Mouse (Mus musculus) left cerebral cortex, adult 18-20 months (tissue): ENCODE measurements around the gene Krtap5-3. TPM values are rescaled to one million over a fixed set of nuclear protein-coding genes. Genes with fewer than 3 reads are reported as not detected.
"Not testable (repeated sequence)": the region's sequence is repeated elsewhere in the genome, so short reads cannot be mapped to it uniquely, and the experiment has no call there.

Source experiments
- DNase-seq, 2 experiments: peaks; one replicate each; pipeline ENCODE4 v3.0.0; 2021 to 2022; ENCODE audit warnings: low spot score in 2 of 2, mixed read lengths in 1 of 2
- long read RNA-seq, 2 experiments: library from polyadenylated mRNA; stranded (forward); transcript quantifications; one replicate each; pipeline ENCODE4 v2.0.0; 2021
- total RNA-seq, 2 experiments: library from RNA; stranded (reverse); gene quantifications; 2 replicates each; pipeline ENCODE4 v1.2.3; 2021

Krtap5-3 gene
- total RNA-seq, result not detected
- long read RNA-seq, experiment 1, result 0 reads
- long read RNA-seq, experiment 2, result 0 reads

DNA sequence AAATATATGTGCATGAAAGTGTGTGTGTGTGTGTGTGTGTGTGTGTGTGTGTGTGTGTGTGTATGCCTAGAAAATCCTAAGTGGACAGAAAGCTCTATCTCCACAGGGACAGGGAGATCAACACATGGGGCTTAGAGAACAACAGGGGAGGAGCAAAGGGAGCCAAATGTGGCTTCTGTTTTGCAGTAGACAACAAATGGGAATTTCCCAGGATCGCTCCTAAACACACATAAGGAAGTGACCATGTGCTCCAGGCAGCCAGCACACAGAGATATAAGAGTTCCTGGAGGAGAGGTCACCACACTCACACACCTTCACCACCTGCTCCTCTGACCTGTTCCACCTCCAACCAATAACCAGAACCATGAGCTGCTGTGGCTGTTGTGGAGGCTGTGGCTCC, at the start of gene Krtap5-3:
Krtap5-3 (plus strand) TSS at position 301 of the 400 bp plus-strand sequence.
- DNase-seq, result no peak

DNA sequence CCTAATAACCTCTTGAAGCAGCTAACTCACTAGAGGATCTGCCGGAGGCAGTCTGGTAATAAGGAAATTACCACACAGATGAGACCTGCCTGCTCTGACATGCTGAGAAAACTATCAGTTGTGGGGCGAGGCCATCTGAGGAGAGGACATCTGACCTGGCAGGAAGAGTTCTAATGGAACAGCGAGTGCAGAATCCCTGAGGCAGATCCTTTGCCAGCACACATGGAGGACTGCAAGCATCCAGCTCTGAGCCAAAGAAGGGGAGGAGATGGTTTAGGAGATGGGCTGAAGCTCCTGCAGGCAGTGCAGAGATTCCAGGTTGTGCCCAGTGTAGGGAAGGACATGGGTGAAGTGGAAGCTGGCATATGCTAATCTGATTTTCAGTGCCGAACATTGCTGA, 49.0 kb upstream of the Krtap5-3 start:
- DNase-seq, result no peak

GRCm38 (mm10) chr7:142155308-142155707, 45.9 kb upstream of the Krtap5-3 start:
- DNase-seq, result no peak

DNA sequence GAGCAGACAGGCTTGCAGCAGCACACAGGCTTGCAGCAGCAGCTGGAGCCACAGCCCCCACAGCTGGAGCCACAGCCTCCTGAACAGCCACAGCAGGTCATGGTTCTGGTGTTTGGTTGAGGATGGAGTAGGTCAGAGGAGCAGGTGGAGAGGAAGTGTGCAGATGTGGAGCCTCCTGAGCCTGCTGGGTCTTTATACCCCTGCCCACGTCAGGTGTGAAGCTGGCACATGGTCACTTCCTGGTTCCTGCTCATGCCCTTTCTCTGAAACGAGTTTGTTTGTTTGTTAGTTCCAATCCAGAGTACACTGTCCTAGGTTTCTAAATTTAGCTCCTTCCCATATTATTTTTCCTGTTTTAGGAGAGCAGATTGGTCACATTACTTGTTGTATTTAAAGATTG, 44.2 kb upstream of the Krtap5-3 start, which contains the start of gene Gm29735:
Gm29735 (minus strand) TSS at position 101 of the 400 bp plus-strand sequence.
- not testable (repeated sequence) for DNase-seq

DNA sequence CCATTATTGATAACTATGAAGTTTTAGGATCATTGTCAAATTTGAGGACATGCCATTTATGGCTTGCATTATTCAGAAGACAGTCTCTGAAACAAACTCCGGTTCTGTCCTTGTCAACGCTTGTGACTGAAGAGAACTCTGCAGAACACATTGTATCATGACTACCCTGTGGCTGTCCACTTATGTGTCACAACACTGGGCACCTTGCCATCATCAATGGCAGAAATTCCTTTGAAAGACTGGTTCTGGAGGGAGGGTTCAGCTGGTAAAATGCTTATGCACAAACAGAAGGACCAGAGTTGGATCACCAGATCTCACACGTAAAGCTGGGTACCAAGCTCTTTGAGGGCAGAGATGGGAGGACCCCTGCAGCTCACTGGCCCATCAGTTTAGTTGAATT, 41.8 kb upstream of the Krtap5-3 start:
- DNase-seq, result no peak

DNA sequence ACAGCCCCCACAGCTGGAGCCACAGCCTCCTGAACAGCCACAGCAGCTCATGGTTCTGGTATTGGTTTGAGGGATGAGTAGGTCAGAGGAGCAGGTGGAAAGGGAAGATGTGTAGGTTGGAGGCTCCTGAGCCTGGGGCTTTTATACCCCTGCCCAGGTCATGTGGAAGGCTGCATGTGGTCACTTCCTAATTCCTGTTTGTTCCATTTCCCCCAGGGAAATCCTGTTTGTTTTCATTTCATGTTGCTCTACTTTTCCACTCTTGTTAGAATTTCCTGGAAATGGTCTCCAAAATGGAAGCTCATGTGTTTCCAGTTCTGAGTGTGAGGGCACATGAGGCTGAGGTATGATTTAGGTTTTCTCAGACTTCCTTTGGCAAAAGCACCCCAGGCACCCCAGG, 35.5 kb upstream of the Krtap5-3 start, which contains the start of gene Gm4553:
Gm4553 (minus strand) TSS at position 101 of the 400 bp plus-strand sequence.
- not testable (repeated sequence) for DNase-seq

- no peak for DNase-seq
These were observed 31.3 kb upstream of the Krtap5-3 start for GRCm38 (mm10) chr7:142169836-142170235.

DNA sequence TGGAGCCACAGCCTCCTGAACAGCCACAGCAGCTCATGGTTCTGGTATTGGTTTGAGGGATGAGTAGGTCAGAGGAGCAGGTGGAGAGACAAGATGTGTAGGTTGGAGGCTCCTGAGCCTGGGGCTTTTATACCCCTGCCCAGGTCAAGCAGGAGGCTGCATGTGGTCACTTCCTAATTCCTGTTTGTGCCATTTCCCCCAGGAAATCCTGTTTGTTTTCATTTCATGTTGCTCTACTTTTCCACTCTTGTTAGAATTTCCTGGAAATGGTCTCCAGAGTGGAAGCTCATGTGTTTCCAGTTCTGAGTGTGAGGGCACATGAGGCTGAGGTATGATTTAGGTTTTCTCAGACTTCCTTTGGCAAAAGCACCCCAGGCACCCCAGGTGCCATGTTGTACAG, 25.3 kb upstream of the Krtap5-3 start, which contains the start of gene Krtap5-2:
Krtap5-2 (minus strand) TSS at position 101 of the 400 bp plus-strand sequence.
- DNase-seq, result not testable (repeated sequence)

GRCm38 (mm10) chr7:142178685-142179084, 22.5 kb upstream of the Krtap5-3 start:
- DNase-seq, result no peak

GRCm38 (mm10) chr7:142181021-142181420, 20.1 kb upstream of the Krtap5-3 start:
- DNase-seq, result no peak

DNA sequence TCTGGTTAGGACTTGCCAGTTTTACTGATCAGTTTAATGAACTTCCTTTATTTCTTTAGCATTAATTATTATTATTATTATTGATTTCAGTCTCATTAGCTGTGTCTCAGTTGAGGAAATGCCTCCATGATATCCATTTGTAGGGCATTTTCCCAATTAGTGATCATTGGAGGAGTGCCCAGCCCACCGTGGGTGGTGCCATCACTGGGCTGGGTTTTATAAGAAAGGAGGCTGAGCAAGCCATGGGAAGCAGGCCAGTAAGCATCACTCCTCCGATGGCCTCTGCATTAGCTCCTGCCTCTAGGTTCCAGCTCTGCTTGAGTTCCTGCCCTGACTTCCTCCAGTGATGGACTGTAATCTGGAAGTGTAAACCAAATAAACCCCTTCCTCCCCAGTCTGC, 13.0 kb upstream of the Krtap5-3 start:
- DNase-seq, result no peak

DNA sequence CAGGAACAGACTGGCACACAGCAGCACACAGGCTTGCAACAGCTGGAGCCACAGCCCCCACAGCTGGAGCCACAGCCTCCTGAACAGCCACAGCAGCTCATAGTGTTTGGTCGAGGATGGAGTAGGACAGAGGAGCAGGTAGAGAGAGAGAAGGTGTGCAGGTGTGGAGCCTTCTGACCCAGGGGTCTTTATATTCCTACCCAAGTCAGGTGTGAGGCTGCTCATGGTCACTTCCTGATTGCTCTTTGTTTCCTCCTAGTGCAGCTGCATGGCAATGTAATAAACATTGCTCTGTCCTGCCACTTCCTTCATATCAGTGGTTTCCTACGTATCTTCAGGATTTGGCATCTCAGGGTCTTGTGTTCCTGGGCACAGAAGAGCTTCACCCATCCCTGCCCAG, 10.9 kb upstream of the Krtap5-3 start, which contains the start of gene Gm10153:
Gm10153 (minus strand) TSS at position 101 of the 400 bp plus-strand sequence.
- DNase-seq, result no peak

- DNase-seq, result no peak
These were observed 2.4 kb upstream of the Krtap5-3 start for GRCm38 (mm10) chr7:142198748-142199147.

GRCm38 (mm10) chr7:142205488-142205887, 4.3 kb downstream of the Krtap5-3 start:
- DNase-seq, result no peak

GRCm38 (mm10) chr7:142206891-142207290, 5.7 kb downstream of the Krtap5-3 start:
- DNase-seq, result not testable (repeated sequence)

DNA sequence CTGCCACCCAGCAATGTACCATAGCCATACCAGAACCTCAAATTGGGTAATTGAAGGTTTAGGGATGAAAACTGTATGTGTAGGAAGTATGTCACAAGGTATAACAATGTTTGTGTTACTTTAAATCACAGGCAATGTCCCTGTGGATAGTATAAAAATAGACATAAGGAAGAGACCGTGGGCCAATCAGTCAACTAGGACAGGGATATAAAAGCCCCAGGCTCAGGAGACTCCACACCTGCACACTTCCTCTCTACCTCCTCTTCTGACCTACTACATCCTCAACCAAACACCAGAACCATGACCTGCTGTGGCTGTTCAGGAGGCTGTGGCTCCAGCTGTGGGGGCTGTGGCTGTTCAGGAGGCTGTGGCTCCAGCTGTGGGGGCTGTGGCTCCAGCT, 10.4 kb downstream of the Krtap5-3 start, which contains the start of gene Gm7579:
Gm7579 (plus strand) TSS at position 301 of the 400 bp plus-strand sequence.
- DNase-seq, result no peak

DNA sequence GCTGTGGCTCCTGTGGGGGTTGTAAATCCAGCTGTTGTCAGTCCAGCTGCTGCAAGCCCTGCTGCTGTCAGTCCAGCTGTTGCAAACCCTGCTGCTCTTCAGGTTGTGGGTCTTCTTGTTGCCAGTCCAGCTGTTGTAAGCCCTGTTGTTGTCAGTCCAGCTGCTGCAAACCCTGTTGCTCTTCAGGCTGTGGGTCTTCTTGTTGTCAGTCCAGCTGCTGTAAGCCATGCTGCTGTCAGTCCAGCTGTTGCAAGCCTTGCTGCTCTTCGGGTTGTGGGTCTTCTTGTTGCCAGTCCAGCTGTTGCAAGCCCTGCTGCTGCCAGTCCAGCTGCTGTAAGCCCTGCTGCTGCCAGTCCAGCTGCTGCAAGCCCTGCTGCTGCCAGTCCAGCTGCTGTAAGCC, 11.0 kb downstream of the Krtap5-3 start:
- not testable (repeated sequence) for DNase-seq

GRCm38 (mm10) chr7:142224518-142224917, 23.4 kb downstream of the Krtap5-3 start:
- DNase-seq, result no peak

DNA sequence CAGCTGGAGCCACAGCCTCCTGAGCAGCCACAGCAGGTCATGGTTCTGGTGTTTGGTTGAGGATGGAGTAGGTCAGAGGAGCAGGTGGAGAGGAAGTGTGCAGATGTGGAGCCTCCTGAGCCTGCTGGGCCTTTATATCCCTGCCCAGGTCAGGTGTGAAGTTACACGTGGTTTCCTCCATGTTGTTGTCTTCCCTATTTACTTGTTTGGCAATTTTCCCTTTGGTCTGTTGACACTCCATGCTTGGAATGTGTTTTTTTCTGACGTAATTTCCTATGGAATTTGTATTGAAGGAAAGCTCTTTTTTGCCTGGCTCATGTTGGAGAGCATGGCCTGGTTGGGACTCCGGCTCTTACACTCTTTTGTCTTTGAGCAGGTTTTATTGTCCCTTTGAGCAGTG, 28.7 kb downstream of the Krtap5-3 start, which contains the start of gene Krtap5-5:
Krtap5-5 (minus strand) TSS at position 101 of the 400 bp plus-strand sequence.
- DNase-seq, result not testable (repeated sequence)

- no peak for DNase-seq
These were observed 30.4 kb downstream of the Krtap5-3 start for GRCm38 (mm10) chr7:142231540-142231939.

- no peak for DNase-seq
These were observed 39.8 kb downstream of the Krtap5-3 start, which contains the start of gene Gm40460 for GRCm38 (mm10) chr7:142240978-142241377. Gene Gm40460 (minus strand): TSS chr7:142241078.

GRCm38 (mm10) chr7:142249824-142250223, 48.7 kb downstream of the Krtap5-3 start:
- peak; percentile 47 to 50 for DNase-seq
